Mouse (Mus musculus) liver, adult 2 months (tissue): ENCODE measurements around the gene Lin52.
"Not testable (repeated sequence)": the region's sequence is repeated elsewhere in the genome, so short reads cannot be mapped to it uniquely, and the experiment has no call there.

Source experiments
- CTCF ChIP-seq: fragments of 200-500 bp; IDR thresholded peaks from 2 replicates; pipeline ENCODE4 v1.5.1; 2011; ENCODE audit warnings: low read depth, low read length, control low read depth
- POLR2A ChIP-seq: fragments of 200-500 bp; IDR thresholded peaks from 2 replicates; pipeline ENCODE4 v1.6.1; 2011; ENCODE audit warnings: low read length, control low read depth; ENCODE audit not compliant: insufficient read depth; ENCODE audit errors: extremely low read depth

- TF ChIP-seq POLR2A: not testable (repeated sequence)
- TF ChIP-seq CTCF: peak; percentile 11; the same call in 1 of the 2 replicates
Observed at GRCm38 (mm10) chr12:84539537-84539936, 88.3 kb downstream of the Lin52 start.
